Comparison of ENCODE assay signal across 7 mouse cellular contexts in genomic region chr10:128546361-128546760, GRCm38 (mm10). TPM values are rescaled to one million over a fixed set of nuclear protein-coding genes. Genes with fewer than 3 reads are reported as not detected.
A peak's percentile ranks its signal among the peaks of the same experiment; 100 is the strongest.
DNase-seq lines count a peak whose midpoint lies in the region; ATAC-seq and TF ChIP-seq lines count a peak whose summit lies in the region.

No protein-coding gene starts in this region.

- DNase-seq in neural tube, embryonic 11.5 days (ENCODE audit: low spot score) = no peak
- no peak for DNase-seq in neural tube, embryonic 10.5 days (ENCODE audit: extremely low spot score, low spot score)
- DNase-seq in c-Kit-positive CD71-positive TER-119-positive erythroid progenitor cells, embryonic 14.5 days (ENCODE audit: low spot score) = peak; percentile 69
- DNase-seq in lung, postnatal 0 days (ENCODE audit: low spot score) = peak; percentile 96
- DNase-seq in stomach, postnatal 0 days (ENCODE audit: low spot score) = no peak
- no peak for DNase-seq in ovary, adult 18-20 months (ENCODE audit: low spot score)

- no peak overlapping the region for H3K27ac ChIP-seq in neural tube, embryonic 11.5 days (ENCODE audit: low read depth, low read length)
- peak overlapping the region; percentile 96 for H3K27ac ChIP-seq in heart, embryonic 16.5 days (ENCODE audit: low read length)
- peak overlapping the region; percentile 88; the same call in 1 of the 2 replicates for H3K27ac ChIP-seq in lung, postnatal 0 days (ENCODE audit: low read length)
- H3K27ac ChIP-seq in stomach, postnatal 0 days (replicated peaks) = peak overlapping the region; percentile 89; the same call in 1 of the 2 replicates

- no peak for ATAC-seq in neural tube, embryonic 11.5 days (ENCODE audit: insufficient read depth, low FRiP score, low TSS enrichment)
- ATAC-seq in heart, embryonic 16.5 days (replicated peaks; ENCODE audit: extremely low read depth, insufficient read depth, low FRiP score) = no peak
- no peak; the same call in 1 of the 2 replicates for ATAC-seq in lung, postnatal 0 days
- ATAC-seq in stomach, postnatal 0 days (ENCODE audit: low FRiP score, low TSS enrichment) = peak; percentile 22; the same call in 1 of the 2 replicates

- no peaks in the 10 kb centered on the region for H3K9me3 ChIP-seq in neural tube, embryonic 11.5 days (ENCODE audit: control insufficient read depth, low read length)
- H3K9me3 ChIP-seq in heart, embryonic 16.5 days (replicated peaks; ENCODE audit: control insufficient read depth, low read length) = no peaks in the 10 kb centered on the region
- no peaks in the 10 kb centered on the region for H3K9me3 ChIP-seq in lung, postnatal 0 days (ENCODE audit: low read length)
- H3K9me3 ChIP-seq in stomach, postnatal 0 days (ENCODE audit: control insufficient read depth, low read length) = no peaks in the 10 kb centered on the region

- H3K9ac ChIP-seq in neural tube, embryonic 11.5 days (ENCODE audit: low read length) = peak overlapping the region; percentile 73
- peak overlapping the region; percentile 82 for H3K9ac ChIP-seq in heart, embryonic 16.5 days (ENCODE audit: low read length)
- H3K9ac ChIP-seq in lung, postnatal 0 days (replicated peaks; ENCODE audit: low read depth) = no peak overlapping the region
- no peak overlapping the region for H3K9ac ChIP-seq in stomach, postnatal 0 days (ENCODE audit: low read length)

- peak overlapping the region; percentile 72 for H3K4me2 ChIP-seq in neural tube, embryonic 11.5 days (ENCODE audit: low read depth)
- H3K4me2 ChIP-seq in heart, embryonic 16.5 days (ENCODE audit: low read depth, low read length) = peak overlapping the region; percentile 89
- peak overlapping the region; percentile 60 for H3K4me2 ChIP-seq in lung, postnatal 0 days (replicated peaks; ENCODE audit: low read depth, low read length)
- H3K4me2 ChIP-seq in stomach, postnatal 0 days (replicated peaks; ENCODE audit: low read depth) = peak overlapping the region; percentile 79

- peak overlapping the region; percentile 68 for H3K4me3 ChIP-seq in neural tube, embryonic 11.5 days (ENCODE audit: low read depth, low read length)
- peak overlapping the region; percentile 91 for H3K4me3 ChIP-seq in heart, embryonic 16.5 days (ENCODE audit: low read length)
- peak overlapping the region; percentile 66 for H3K4me3 ChIP-seq in lung, postnatal 0 days (ENCODE audit: low read depth, low read length)
- peak overlapping the region; percentile 71 for H3K4me3 ChIP-seq in stomach, postnatal 0 days (ENCODE audit: low read depth, low read length)

- H3K27me3 ChIP-seq in neural tube, embryonic 11.5 days (ENCODE audit: control insufficient read depth, insufficient read depth, low read length) = no peaks in the 10 kb centered on the region
- H3K27me3 ChIP-seq in heart, embryonic 16.5 days (ENCODE audit: control insufficient read depth, insufficient read depth, low read length) = no peaks in the 10 kb centered on the region
- no peaks in the 10 kb centered on the region for H3K27me3 ChIP-seq in lung, postnatal 0 days (replicated peaks; ENCODE audit: insufficient read depth, low read length)
- no peaks in the 10 kb centered on the region for H3K27me3 ChIP-seq in stomach, postnatal 0 days (ENCODE audit: control insufficient read depth, insufficient read depth, low read length)

- 13% methylated on average over 4 of the region's 4 CpGs for WGBS in neural tube, embryonic 11.5 days
- WGBS in heart, embryonic 16.5 days = 8% methylated on average over 4 of the region's 4 CpGs
- WGBS in lung, postnatal 0 days = 6% methylated on average over 4 of the region's 4 CpGs
- 13% methylated on average over 4 of the region's 4 CpGs for WGBS in stomach, postnatal 0 days

- no peaks in the 10 kb centered on the region; the same call in 1 of the 2 replicates for H3K4me1 ChIP-seq in neural tube, embryonic 11.5 days (ENCODE audit: control insufficient read depth, insufficient read depth, low read length)
- peaks cover 11% of the 10 kb centered on the region for H3K4me1 ChIP-seq in heart, embryonic 16.5 days (ENCODE audit: control insufficient read depth, insufficient read depth, low read length)
- no peaks in the 10 kb centered on the region; the same call in 1 of the 2 replicates for H3K4me1 ChIP-seq in lung, postnatal 0 days (ENCODE audit: insufficient read depth, low read depth, low read length)
- H3K4me1 ChIP-seq in stomach, postnatal 0 days (replicated peaks; ENCODE audit: control insufficient read depth, insufficient read depth) = no peaks in the 10 kb centered on the region

- no peak for TF ChIP-seq EP300 in lung, postnatal 0 days (IDR thresholded peaks at IDR 0.05)
- TF ChIP-seq EP300 in stomach, postnatal 0 days (optimal IDR thresholded peaks at IDR 0.05) = no peak

- H3K36me3 ChIP-seq in neural tube, embryonic 11.5 days (ENCODE audit: control insufficient read depth, insufficient read depth, low read length) = peaks cover 20% of the 10 kb centered on the region
- H3K36me3 ChIP-seq in heart, embryonic 16.5 days (ENCODE audit: control insufficient read depth, insufficient read depth) = peaks cover 29% of the 10 kb centered on the region
- peaks cover 23% of the 10 kb centered on the region; the same call in 1 of the 2 replicates for H3K36me3 ChIP-seq in lung, postnatal 0 days (ENCODE audit: insufficient read depth, low read length)
- H3K36me3 ChIP-seq in stomach, postnatal 0 days (ENCODE audit: control insufficient read depth, insufficient read depth, low read length) = peaks cover 13% of the 10 kb centered on the region; the same call in 1 of the 2 replicates

- TF ChIP-seq CTCF in lung, postnatal 0 days (IDR thresholded peaks at IDR 0.05) = peak; percentile 84
- TF ChIP-seq CTCF in stomach, postnatal 0 days (IDR thresholded peaks at IDR 0.05; ENCODE audit: low read depth) = peak; percentile 91

RNA-seq across cellular contexts. Expression of gene Zc3h10, which starts 1.2 kb away (rescaled TPM):
- 16.6 and 18.3 TPM in 2 replicates for polyA plus RNA-seq in neural tube, embryonic 11.5 days (2014; fragmentation: Nextera tagmentation; extraction: Ambion mirVana)
- 8.4 and 9.5 TPM in 2 replicates for polyA plus RNA-seq in heart, embryonic 16.5 days (2015; fragmentation: Nextera tagmentation; extraction: Ambion mirVana)
- 13.6 and 15.3 TPM in 2 replicates for polyA plus RNA-seq in lung, postnatal 0 days (2015; fragmentation: Nextera tagmentation; extraction: Ambion mirVana)
- polyA plus RNA-seq in stomach, postnatal 0 days (2015; fragmentation: Nextera tagmentation; extraction: Ambion mirVana) = 7.8 and 8.5 TPM in 2 replicates

RNA-seq across cellular contexts. Expression of gene Rpl41, which starts 2.7 kb away (rescaled TPM):
- polyA plus RNA-seq in neural tube, embryonic 11.5 days (2014; fragmentation: Nextera tagmentation; extraction: Ambion mirVana) = 3,132 and 3,213 TPM in 2 replicates
- 1,776 and 2,205 TPM in 2 replicates for polyA plus RNA-seq in heart, embryonic 16.5 days (2015; fragmentation: Nextera tagmentation; extraction: Ambion mirVana)
- polyA plus RNA-seq in lung, postnatal 0 days (2015; fragmentation: Nextera tagmentation; extraction: Ambion mirVana) = 2,921 and 3,267 TPM in 2 replicates
- 3,550 and 3,693 TPM in 2 replicates for polyA plus RNA-seq in stomach, postnatal 0 days (2015; fragmentation: Nextera tagmentation; extraction: Ambion mirVana)

RNA-seq across cellular contexts. Expression of gene Pa2g4, which starts 19.4 kb away (rescaled TPM):
- polyA plus RNA-seq in neural tube, embryonic 11.5 days (2014; fragmentation: Nextera tagmentation; extraction: Ambion mirVana) = 245 and 251 TPM in 2 replicates
- 125 and 150 TPM in 2 replicates for polyA plus RNA-seq in heart, embryonic 16.5 days (2015; fragmentation: Nextera tagmentation; extraction: Ambion mirVana)
- 64.2 and 66.5 TPM in 2 replicates for polyA plus RNA-seq in lung, postnatal 0 days (2015; fragmentation: Nextera tagmentation; extraction: Ambion mirVana)
- polyA plus RNA-seq in stomach, postnatal 0 days (2015; fragmentation: Nextera tagmentation; extraction: Ambion mirVana) = 131 and 135 TPM in 2 replicates

RNA-seq across cellular contexts. Expression of gene Esyt1, which starts 20.7 kb away (rescaled TPM):
- 27.3 and 34.1 TPM in 2 replicates for polyA plus RNA-seq in neural tube, embryonic 11.5 days (2014; fragmentation: Nextera tagmentation; extraction: Ambion mirVana)
- 22.5 and 25.7 TPM in 2 replicates for polyA plus RNA-seq in heart, embryonic 16.5 days (2015; fragmentation: Nextera tagmentation; extraction: Ambion mirVana)
- polyA plus RNA-seq in lung, postnatal 0 days (2015; fragmentation: Nextera tagmentation; extraction: Ambion mirVana) = 31.1 and 38.2 TPM in 2 replicates
- 15.0 and 15.1 TPM in 2 replicates for polyA plus RNA-seq in stomach, postnatal 0 days (2015; fragmentation: Nextera tagmentation; extraction: Ambion mirVana)

RNA-seq across cellular contexts. Expression of gene Erbb3, which starts 43.1 kb away (rescaled TPM):
- 14.4 and 17.3 TPM in 2 replicates for polyA plus RNA-seq in neural tube, embryonic 11.5 days (2014; fragmentation: Nextera tagmentation; extraction: Ambion mirVana)
- polyA plus RNA-seq in heart, embryonic 16.5 days (2015; fragmentation: Nextera tagmentation; extraction: Ambion mirVana) = 3.9 and 5.4 TPM in 2 replicates
- polyA plus RNA-seq in lung, postnatal 0 days (2015; fragmentation: Nextera tagmentation; extraction: Ambion mirVana) = 21.4 and 22.6 TPM in 2 replicates
- polyA plus RNA-seq in stomach, postnatal 0 days (2015; fragmentation: Nextera tagmentation; extraction: Ambion mirVana) = 18.6 and 18.9 TPM in 2 replicates

Comparison
In these comparisons a context has a peak if more than half of its experiments do, and no peak if none do; other contexts are left out.
1. DNase-seq: peak in c-Kit-positive CD71-positive TER-119-positive erythroid progenitor cells, embryonic 14.5 days (single experiment) and lung, postnatal 0 days (single experiment); none in neural tube, embryonic 11.5 days (single experiment), neural tube, embryonic 10.5 days (single experiment), stomach, postnatal 0 days (single experiment) and ovary, adult 18-20 months (single experiment).
2. H3K9ac ChIP-seq: peak in neural tube, embryonic 11.5 days (single experiment) and heart, embryonic 16.5 days (single experiment); none in lung, postnatal 0 days (single experiment) and stomach, postnatal 0 days (single experiment).
3. Peak in every context shown above with its lines, with median percentiles within 50 percentile points of each other: H3K4me2 ChIP-seq and H3K4me3 ChIP-seq.